Mouse (Mus musculus): ENCODE measurements around the gene Kif1bp. TPM values are rescaled to one million over a fixed set of nuclear protein-coding genes. Genes with fewer than 3 reads are reported as not detected.

Kif1bp gene
- polyA plus RNA-seq, 1 experiment from 2014 or later, result 46.4 TPM

- Histone ChIP-seq H3K9ac (ENCODE audit: low read length) (no peak overlapping the region), H3K4me2 (ENCODE audit: low read depth, severe bottlenecking) (no peak overlapping the region), H3K36me3 (ENCODE audit: control insufficient read depth, insufficient read depth, low read length) (no peaks in the 10 kb centered on the region), H3K9me3 (ENCODE audit: control insufficient read depth, low read length) (no peaks in the 10 kb centered on the region), H3K4me1 (ENCODE audit: control insufficient read depth, insufficient read depth, low read length) (no peaks in the 10 kb centered on the region), H3K4me3 (ENCODE audit: low read depth, low read length) (no peak overlapping the region), H3K27ac (replicated peaks; ENCODE audit: low read depth, low read length) (no peak overlapping the region), H3K27me3 (ENCODE audit: control insufficient read depth, insufficient read depth, low read length) (peaks cover 3% of the 10 kb centered on the region; the same call in 1 of the 2 replicates)
- WGBS, result 82% methylated on average over 6 of the region's 6 CpGs
- ATAC-seq (ENCODE audit: insufficient number of reproducible peaks, low FRiP score, low TSS enrichment, low read depth) (no peak), DNase-seq (ENCODE audit: low spot score) (no peak)
Measured at GRCm38 (mm10) chr10:62511528-62511927, 66.7 kb downstream of the Kif1bp start.

- H3K27me3 ChIP-seq (ENCODE audit: control insufficient read depth, insufficient read depth, low read length), result peaks cover 3% of the 10 kb centered on the region; the same call in 1 of the 2 replicates
- H3K9ac ChIP-seq (ENCODE audit: low read length), result no peak overlapping the region
- no peak for ATAC-seq (ENCODE audit: insufficient number of reproducible peaks, low FRiP score, low TSS enrichment, low read depth)
- DNase-seq (ENCODE audit: low spot score), result no peak
- WGBS, result 63% methylated on average over 11 of the region's 11 CpGs
- H3K4me3 ChIP-seq (ENCODE audit: low read depth, low read length), result no peak overlapping the region
- H3K36me3 ChIP-seq (ENCODE audit: control insufficient read depth, insufficient read depth, low read length), result no peaks in the 10 kb centered on the region
- H3K9me3 ChIP-seq (ENCODE audit: control insufficient read depth, low read length), result no peaks in the 10 kb centered on the region
- H3K4me2 ChIP-seq (ENCODE audit: low read depth, severe bottlenecking), result no peak overlapping the region
- H3K4me1 ChIP-seq (ENCODE audit: control insufficient read depth, insufficient read depth, low read length), result no peaks in the 10 kb centered on the region
- H3K27ac ChIP-seq (replicated peaks; ENCODE audit: low read depth, low read length), result no peak overlapping the region
Measured at GRCm38 (mm10) chr10:62509032-62509656, 69.1 kb downstream of the Kif1bp start.

GRCm38 (mm10) chr10:62508459-62508858 lies 69.8 kb downstream of the Kif1bp start:
- peak overlapping the region; percentile 16 for H3K4me3 ChIP-seq (ENCODE audit: low read depth, low read length)
- H3K4me1 ChIP-seq (ENCODE audit: control insufficient read depth, insufficient read depth, low read length), result no peaks in the 10 kb centered on the region
- H3K27ac ChIP-seq (replicated peaks; ENCODE audit: low read depth, low read length), result no peak overlapping the region
- no peak for ATAC-seq (ENCODE audit: insufficient number of reproducible peaks, low FRiP score, low TSS enrichment, low read depth)
- WGBS, result 5% methylated on average over 11 of the region's 11 CpGs
- no peaks in the 10 kb centered on the region for H3K9me3 ChIP-seq (ENCODE audit: control insufficient read depth, low read length)
- peaks cover 3% of the 10 kb centered on the region; the same call in 1 of the 2 replicates for H3K27me3 ChIP-seq (ENCODE audit: control insufficient read depth, insufficient read depth, low read length)
- H3K36me3 ChIP-seq (ENCODE audit: control insufficient read depth, insufficient read depth, low read length), result no peaks in the 10 kb centered on the region
- peak; percentile 30 for DNase-seq (ENCODE audit: low spot score)
- peak overlapping the region; percentile 45 for H3K4me2 ChIP-seq (ENCODE audit: low read depth, severe bottlenecking)
- H3K9ac ChIP-seq (ENCODE audit: low read length), result 0 out of 2 replicates have a peak overlapping the region, but pooled peaks have one; percentile 7

- H3K9me3 ChIP-seq (ENCODE audit: control insufficient read depth, low read length), result no peaks in the 10 kb centered on the region
- ATAC-seq (ENCODE audit: insufficient number of reproducible peaks, low FRiP score, low TSS enrichment, low read depth) (no peak), DNase-seq (ENCODE audit: low spot score) (peak; percentile 42)
- H3K4me2 ChIP-seq (ENCODE audit: low read depth, severe bottlenecking), result peak overlapping the region; percentile 45
- 15% methylated on average over 18 of the region's 18 CpGs for WGBS
- no peaks in the 10 kb centered on the region for H3K36me3 ChIP-seq (ENCODE audit: control insufficient read depth, insufficient read depth, low read length)
- H3K27ac ChIP-seq (replicated peaks; ENCODE audit: low read depth, low read length), result no peak overlapping the region
- H3K4me3 ChIP-seq (ENCODE audit: low read depth, low read length), result peak overlapping the region; percentile 16; the same call in 1 of the 2 replicates
- H3K4me1 ChIP-seq (ENCODE audit: control insufficient read depth, insufficient read depth, low read length), result no peaks in the 10 kb centered on the region
- H3K27me3 ChIP-seq (ENCODE audit: control insufficient read depth, insufficient read depth, low read length), result peaks cover 3% of the 10 kb centered on the region; the same call in 1 of the 2 replicates
- H3K9ac ChIP-seq (ENCODE audit: low read length), result no peak overlapping the region
Measured at GRCm38 (mm10) chr10:62507591-62508308, 70.5 kb downstream of the Kif1bp start.

GRCm38 (mm10) chr10:62507071-62507470 lies 71.2 kb downstream of the Kif1bp start:
- ATAC-seq (ENCODE audit: insufficient number of reproducible peaks, low FRiP score, low TSS enrichment, low read depth), result no peak

GRCm38 (mm10) chr10:62506019-62506556 lies 72.2 kb downstream of the Kif1bp start:
- Histone ChIP-seq H3K9ac (ENCODE audit: low read length) (no peak overlapping the region), H3K27me3 (ENCODE audit: control insufficient read depth, insufficient read depth, low read length) (peaks cover 3% of the 10 kb centered on the region; the same call in 1 of the 2 replicates), H3K4me3 (ENCODE audit: low read depth, low read length) (no peak overlapping the region), H3K4me1 (ENCODE audit: control insufficient read depth, insufficient read depth, low read length) (no peaks in the 10 kb centered on the region), H3K36me3 (ENCODE audit: control insufficient read depth, insufficient read depth, low read length) (no peaks in the 10 kb centered on the region), H3K27ac (replicated peaks; ENCODE audit: low read depth, low read length) (no peak overlapping the region), H3K9me3 (ENCODE audit: control insufficient read depth, low read length) (no peaks in the 10 kb centered on the region), H3K4me2 (ENCODE audit: low read depth, severe bottlenecking) (no peak overlapping the region)
- 84% methylated on average over 17 of the region's 17 CpGs for WGBS
- DNase-seq (ENCODE audit: low spot score) (no peak), ATAC-seq (ENCODE audit: insufficient number of reproducible peaks, low FRiP score, low TSS enrichment, low read depth) (no peak)

More at GRCm38 (mm10) chr10:62507071-62507470, 71.2 kb downstream of the Kif1bp start:
- Histone ChIP-seq H3K4me1 (ENCODE audit: control insufficient read depth, insufficient read depth, low read length) (no peaks in the 10 kb centered on the region), H3K36me3 (ENCODE audit: control insufficient read depth, insufficient read depth, low read length) (no peaks in the 10 kb centered on the region), H3K9ac (ENCODE audit: low read length) (no peak overlapping the region), H3K27me3 (ENCODE audit: control insufficient read depth, insufficient read depth, low read length) (peaks cover 3% of the 10 kb centered on the region; the same call in 1 of the 2 replicates), H3K9me3 (ENCODE audit: control insufficient read depth, low read length) (no peaks in the 10 kb centered on the region), H3K4me3 (ENCODE audit: low read depth, low read length) (no peak overlapping the region), H3K4me2 (ENCODE audit: low read depth, severe bottlenecking) (no peak overlapping the region), H3K27ac (replicated peaks; ENCODE audit: low read depth, low read length) (no peak overlapping the region)
- DNase-seq (ENCODE audit: low spot score), result no peak
- WGBS, result 91% methylated on average over 4 of the region's 4 CpGs

- no peak for DNase-seq (ENCODE audit: low spot score)
- no peak overlapping the region for H3K4me3 ChIP-seq (ENCODE audit: low read depth, low read length)
- ATAC-seq (ENCODE audit: insufficient number of reproducible peaks, low FRiP score, low TSS enrichment, low read depth), result no peak
- no peak overlapping the region for H3K4me2 ChIP-seq (ENCODE audit: low read depth, severe bottlenecking)
- peaks cover 3% of the 10 kb centered on the region; the same call in 1 of the 2 replicates for H3K27me3 ChIP-seq (ENCODE audit: control insufficient read depth, insufficient read depth, low read length)
- no peaks in the 10 kb centered on the region for H3K36me3 ChIP-seq (ENCODE audit: control insufficient read depth, insufficient read depth, low read length)
- no peak overlapping the region for H3K27ac ChIP-seq (replicated peaks; ENCODE audit: low read depth, low read length)
- no peaks in the 10 kb centered on the region for H3K4me1 ChIP-seq (ENCODE audit: control insufficient read depth, insufficient read depth, low read length)
- no peak overlapping the region for H3K9ac ChIP-seq (ENCODE audit: low read length)
- WGBS, result 84% methylated on average over 9 of the region's 9 CpGs
- no peaks in the 10 kb centered on the region for H3K9me3 ChIP-seq (ENCODE audit: control insufficient read depth, low read length)
Measured at GRCm38 (mm10) chr10:62505224-62505983, 72.9 kb downstream of the Kif1bp start.

All from limb, embryonic 11.5 days (tissue).